Mouse (Mus musculus): ENCODE data around the gene Rragd. TPM values are rescaled to one million over a fixed set of nuclear protein-coding genes. Genes with fewer than 3 reads are reported as not detected.
A peak's percentile ranks its signal among the peaks of the same experiment; 100 is the strongest.
"Not testable (repeated sequence)": the region's sequence is repeated elsewhere in the genome, so short reads cannot be mapped to it uniquely, and the experiment has no call there.

Rragd gene
- polyA plus RNA-seq, 1 experiment from 2014 or later, result 7.5 TPM

DNA sequence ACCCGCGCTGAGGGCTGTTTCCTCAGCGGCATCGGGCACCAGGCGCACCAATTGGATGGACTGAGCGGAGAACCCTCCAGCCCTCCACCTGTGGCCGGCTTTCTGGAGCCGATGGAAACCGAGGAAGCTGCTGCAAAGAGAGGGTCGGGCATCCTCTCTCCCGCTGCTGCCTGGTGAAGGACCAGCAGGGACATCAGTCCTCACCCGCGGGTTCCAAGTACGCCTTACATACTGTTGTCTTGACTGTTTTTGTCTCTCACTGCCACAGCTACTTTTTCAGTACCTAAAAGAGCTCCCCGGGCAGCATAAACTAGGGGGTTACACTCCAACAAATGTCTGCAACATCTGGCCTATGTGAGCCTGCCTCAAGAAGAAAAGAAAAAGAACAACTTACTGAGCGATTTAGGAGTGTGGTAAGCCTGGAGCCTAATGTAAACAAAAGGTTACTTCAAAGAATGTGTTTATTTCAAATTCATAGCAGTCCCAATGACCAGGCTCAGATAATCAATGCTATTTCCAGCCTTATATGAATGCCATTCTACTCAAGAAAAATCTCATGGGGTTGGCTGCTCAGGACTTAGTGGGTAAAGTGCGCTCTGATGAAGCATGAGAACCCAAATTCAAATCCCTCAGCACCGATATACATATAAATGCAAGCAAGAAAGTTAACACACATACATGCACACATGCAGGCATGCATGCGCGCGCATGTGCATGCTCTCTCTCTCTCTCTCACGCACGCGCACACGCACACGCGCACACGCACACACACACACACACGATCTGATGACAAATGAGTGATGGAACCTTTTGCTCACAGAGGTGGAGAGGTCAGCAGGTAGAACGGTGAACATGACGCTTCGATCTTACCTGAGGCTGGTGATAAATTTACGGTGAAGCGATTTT is 31.5 kb upstream of the Rragd start:
- WGBS, result 4% methylated on average over 34 of the region's 34 CpGs
- H3K9ac ChIP-seq (ENCODE audit: low read length), result peak overlapping the region; percentile 62

DNA sequence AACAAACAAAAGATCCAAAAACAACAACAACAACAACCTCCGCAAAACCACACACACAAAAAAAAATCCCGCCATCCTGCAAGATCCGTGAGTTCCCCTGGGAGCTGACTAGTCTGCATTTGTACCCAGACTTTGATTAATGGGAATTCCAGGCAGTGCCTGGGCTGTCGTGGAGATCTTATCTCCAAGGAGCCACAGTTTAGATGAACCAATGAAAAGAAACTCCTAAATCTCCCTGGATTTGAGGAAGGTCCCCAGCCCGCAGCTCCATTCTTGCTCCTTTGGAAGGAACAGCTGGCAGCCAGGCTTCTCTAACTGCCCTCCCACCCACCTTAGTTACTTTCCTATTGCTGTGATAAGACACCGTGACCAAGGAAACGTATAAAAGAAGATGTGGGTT is 30.2 kb upstream of the Rragd start:
- peak overlapping the region; percentile 96 for H3K4me2 ChIP-seq (ENCODE audit: low read depth, low read length)

More for the DNA sequence above, 31.5 kb upstream of the Rragd start:
- no peaks in the 10 kb centered on the region for H3K9me3 ChIP-seq (replicated peaks; ENCODE audit: control insufficient read depth, low read length)
- H3K27me3 ChIP-seq (ENCODE audit: control insufficient read depth, insufficient read depth, low read length), result peaks cover 6% of the 10 kb centered on the region
- no peak for ATAC-seq (ENCODE audit: insufficient read depth, low FRiP score)
- no peak overlapping the region for H3K27ac ChIP-seq (ENCODE audit: low read length)
- peak overlapping the region; percentile 81 for H3K4me3 ChIP-seq (replicated peaks; ENCODE audit: low read length)
- no peaks in the 10 kb centered on the region for H3K36me3 ChIP-seq (ENCODE audit: control insufficient read depth, insufficient read depth, low read length)
- peaks cover 15% of the 10 kb centered on the region for H3K4me1 ChIP-seq (ENCODE audit: control insufficient read depth, insufficient read depth, low read length)
- H3K4me2 ChIP-seq (ENCODE audit: low read depth, low read length), result peak overlapping the region; percentile 96

DNA sequence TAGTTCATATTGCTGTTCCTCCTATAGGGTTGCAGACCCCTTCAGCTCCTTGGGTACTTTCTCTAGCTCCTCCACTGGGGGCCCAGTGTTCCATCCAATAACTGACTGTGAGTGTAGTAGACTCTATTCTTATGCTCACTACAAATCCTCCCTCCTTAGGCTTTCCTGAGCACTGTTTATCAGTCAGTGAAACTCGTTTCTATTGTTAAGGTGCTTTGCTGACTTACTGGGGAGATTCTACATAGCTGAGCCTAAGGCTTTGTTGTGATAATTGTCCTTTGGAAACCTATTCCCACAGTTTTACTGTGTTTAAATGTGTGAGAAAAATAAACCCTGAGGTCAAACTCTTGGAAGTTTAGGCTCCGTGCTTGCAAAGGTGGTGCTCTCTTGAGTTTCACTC is 26.4 kb upstream of the Rragd start:
- ATAC-seq (ENCODE audit: insufficient read depth, low FRiP score), result no peak
- no peak overlapping the region for H3K9ac ChIP-seq (ENCODE audit: low read length)
- 39% methylated on average over 2 of the region's 2 CpGs for WGBS
- H3K4me3 ChIP-seq (replicated peaks; ENCODE audit: low read length), result no peak overlapping the region
- H3K4me1 ChIP-seq (ENCODE audit: control insufficient read depth, insufficient read depth, low read length), result peaks cover 8% of the 10 kb centered on the region
- H3K4me2 ChIP-seq (ENCODE audit: low read depth, low read length), result no peak overlapping the region
- H3K27ac ChIP-seq (ENCODE audit: low read length), result no peak overlapping the region
- peaks cover 4% of the 10 kb centered on the region for H3K27me3 ChIP-seq (ENCODE audit: control insufficient read depth, insufficient read depth, low read length)
- H3K36me3 ChIP-seq (ENCODE audit: control insufficient read depth, insufficient read depth, low read length), result no peaks in the 10 kb centered on the region
- H3K9me3 ChIP-seq (replicated peaks; ENCODE audit: control insufficient read depth, low read length), result no peaks in the 10 kb centered on the region

More for the DNA sequence above, 30.2 kb upstream of the Rragd start:
- Histone ChIP-seq H3K9ac (ENCODE audit: low read length) (no peak overlapping the region), H3K27me3 (ENCODE audit: control insufficient read depth, insufficient read depth, low read length) (peaks cover 6% of the 10 kb centered on the region), H3K4me1 (ENCODE audit: control insufficient read depth, insufficient read depth, low read length) (peaks cover 15% of the 10 kb centered on the region), H3K27ac (ENCODE audit: low read length) (no peak overlapping the region), H3K9me3 (replicated peaks; ENCODE audit: control insufficient read depth, low read length) (no peaks in the 10 kb centered on the region), H3K36me3 (ENCODE audit: control insufficient read depth, insufficient read depth, low read length) (no peaks in the 10 kb centered on the region), H3K4me3 (replicated peaks; ENCODE audit: low read length) (no peak overlapping the region)
- no peak for ATAC-seq (ENCODE audit: insufficient read depth, low FRiP score)
- 7% methylated on average over 7 of the region's 7 CpGs for WGBS

DNA sequence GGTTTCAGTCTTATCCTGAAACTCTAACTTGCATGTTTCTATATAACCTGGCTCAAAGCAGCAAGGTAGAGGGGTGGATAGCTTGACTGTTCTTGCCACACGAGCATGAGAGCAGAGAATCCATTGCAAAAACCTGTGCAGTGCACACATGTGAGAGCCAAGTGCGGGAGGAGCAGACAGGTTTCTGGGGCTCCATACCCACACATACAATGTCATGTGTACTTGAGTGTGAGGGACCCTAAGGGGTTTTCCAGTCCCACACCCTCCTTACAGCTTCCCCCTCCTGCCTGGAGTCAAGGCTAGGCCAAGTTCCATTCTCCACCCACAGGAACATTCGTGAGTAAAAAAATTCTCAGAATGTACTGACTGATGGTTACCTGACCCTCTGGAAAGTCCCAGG is 21.4 kb upstream of the Rragd start:
- H3K4me1 ChIP-seq (ENCODE audit: control insufficient read depth, insufficient read depth, low read length), result no peaks in the 10 kb centered on the region
- H3K27ac ChIP-seq (ENCODE audit: low read length), result no peak overlapping the region
- no peaks in the 10 kb centered on the region for H3K9me3 ChIP-seq (replicated peaks; ENCODE audit: control insufficient read depth, low read length)
- no peaks in the 10 kb centered on the region for H3K27me3 ChIP-seq (ENCODE audit: control insufficient read depth, insufficient read depth, low read length)
- no peak overlapping the region for H3K4me3 ChIP-seq (replicated peaks; ENCODE audit: low read length)
- ATAC-seq (ENCODE audit: insufficient read depth, low FRiP score), result no peak
- no peaks in the 10 kb centered on the region for H3K36me3 ChIP-seq (ENCODE audit: control insufficient read depth, insufficient read depth, low read length)
- H3K9ac ChIP-seq (ENCODE audit: low read length), result no peak overlapping the region
- WGBS, result 67% methylated on average over 3 of the region's 3 CpGs
- no peak overlapping the region for H3K4me2 ChIP-seq (ENCODE audit: low read depth, low read length)

DNA sequence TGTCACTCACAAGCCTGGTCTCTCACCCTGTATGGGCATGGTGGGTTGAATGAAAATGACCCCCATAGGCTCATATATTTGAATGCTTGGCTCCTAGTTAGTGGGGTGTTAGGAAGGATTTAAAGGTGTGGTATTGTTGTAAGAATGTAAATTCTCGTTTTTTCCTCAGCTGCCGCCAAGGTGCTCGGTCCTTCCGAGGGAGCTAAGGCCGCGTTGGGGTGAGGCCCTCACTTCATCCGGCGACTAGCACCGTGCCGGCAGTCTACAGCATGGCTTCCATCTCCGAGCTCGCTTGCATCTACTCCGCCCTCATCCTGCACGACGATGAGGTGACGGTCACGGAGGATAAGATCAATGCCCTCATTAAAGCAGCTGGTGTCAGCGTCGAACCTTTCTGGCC is 18.2 kb upstream of the Rragd start:
- H3K27ac ChIP-seq (ENCODE audit: low read length); H3K4me1 ChIP-seq (ENCODE audit: control insufficient read depth, insufficient read depth, low read length); H3K9ac ChIP-seq (ENCODE audit: low read length); H3K36me3 ChIP-seq (ENCODE audit: control insufficient read depth, insufficient read depth, low read length); H3K27me3 ChIP-seq (ENCODE audit: control insufficient read depth, insufficient read depth, low read length); ATAC-seq (ENCODE audit: insufficient read depth, low FRiP score); H3K4me2 ChIP-seq (ENCODE audit: low read depth, low read length); H3K9me3 ChIP-seq (replicated peaks; ENCODE audit: control insufficient read depth, low read length); H3K4me3 ChIP-seq (replicated peaks; ENCODE audit: low read length): not testable (repeated sequence)
- WGBS, result 77% methylated on average over 19 of the region's 19 CpGs

DNA sequence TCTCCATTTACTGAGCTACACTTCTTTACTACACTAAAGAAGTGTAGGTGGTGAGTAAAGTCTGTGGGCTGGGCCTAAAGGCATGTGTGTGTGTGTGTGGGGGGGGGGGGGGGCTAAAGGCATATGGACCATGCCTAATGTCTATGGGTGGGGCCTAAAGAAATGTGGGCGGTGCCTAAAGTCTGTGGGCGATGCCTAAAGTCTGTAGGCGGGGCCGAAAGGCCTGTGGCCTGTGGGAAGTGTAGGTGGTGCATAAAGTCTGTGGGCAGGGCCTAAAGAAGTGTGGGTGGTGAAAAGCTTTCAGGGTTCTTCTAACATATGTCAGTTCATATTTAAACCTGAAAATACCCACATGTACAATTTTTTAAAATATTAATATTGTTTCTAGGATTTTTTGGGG is 5.5 kb upstream of the Rragd start:
- Histone ChIP-seq H3K36me3 (ENCODE audit: control insufficient read depth, insufficient read depth, low read length) (no peaks in the 10 kb centered on the region), H3K9ac (ENCODE audit: low read length) (no peak overlapping the region), H3K4me2 (ENCODE audit: low read depth, low read length) (no peak overlapping the region), H3K9me3 (replicated peaks; ENCODE audit: control insufficient read depth, low read length) (peaks cover 3% of the 10 kb centered on the region; the same call in 1 of the 2 replicates), H3K4me1 (ENCODE audit: control insufficient read depth, insufficient read depth, low read length) (0 out of 2 replicates have a peak, but pooled peaks cover under 1% of the 10 kb centered on the region), H3K4me3 (replicated peaks; ENCODE audit: low read length) (no peak overlapping the region), H3K27ac (ENCODE audit: low read length) (no peak overlapping the region), H3K27me3 (ENCODE audit: control insufficient read depth, insufficient read depth, low read length) (no peaks in the 10 kb centered on the region; the same call in 1 of the 2 replicates)
- no peak for ATAC-seq (ENCODE audit: insufficient read depth, low FRiP score)
- 86% methylated on average over 4 of the region's 4 CpGs for WGBS

DNA sequence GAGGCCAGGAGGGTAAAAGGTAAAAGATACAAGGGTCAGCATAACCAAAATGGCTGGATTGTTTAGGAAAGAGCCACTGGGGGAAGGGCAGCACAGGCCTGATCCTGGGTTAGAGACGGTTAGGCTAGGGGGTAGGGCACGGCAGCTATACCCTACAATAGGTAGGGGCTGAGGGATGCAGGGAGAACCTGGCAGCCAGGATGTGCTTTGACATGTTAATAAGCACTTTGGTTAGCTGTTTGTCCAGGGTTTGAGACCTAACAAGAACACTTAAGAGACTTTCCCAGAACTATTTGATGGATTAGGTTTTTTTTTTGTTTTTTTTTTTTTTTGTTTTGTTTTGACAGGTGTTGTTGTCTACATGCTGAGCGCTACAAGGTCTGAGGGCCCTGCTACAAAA is 2.8 kb upstream of the Rragd start:
- WGBS, result 68% methylated on average over 3 of the region's 3 CpGs
- Histone ChIP-seq H3K36me3 (ENCODE audit: control insufficient read depth, insufficient read depth, low read length) (no peaks in the 10 kb centered on the region), H3K9me3 (replicated peaks; ENCODE audit: control insufficient read depth, low read length) (0 out of 2 replicates have a peak, but pooled peaks cover 2% of the 10 kb centered on the region), H3K9ac (ENCODE audit: low read length) (no peak overlapping the region), H3K27ac (ENCODE audit: low read length) (no peak overlapping the region), H3K4me1 (ENCODE audit: control insufficient read depth, insufficient read depth, low read length) (peaks cover 2% of the 10 kb centered on the region; the same call in 1 of the 2 replicates), H3K27me3 (ENCODE audit: control insufficient read depth, insufficient read depth, low read length) (peaks cover 6% of the 10 kb centered on the region), H3K4me3 (replicated peaks; ENCODE audit: low read length) (no peak overlapping the region), H3K4me2 (ENCODE audit: low read depth, low read length) (no peak overlapping the region)
- no peak for ATAC-seq (ENCODE audit: insufficient read depth, low FRiP score)

DNA sequence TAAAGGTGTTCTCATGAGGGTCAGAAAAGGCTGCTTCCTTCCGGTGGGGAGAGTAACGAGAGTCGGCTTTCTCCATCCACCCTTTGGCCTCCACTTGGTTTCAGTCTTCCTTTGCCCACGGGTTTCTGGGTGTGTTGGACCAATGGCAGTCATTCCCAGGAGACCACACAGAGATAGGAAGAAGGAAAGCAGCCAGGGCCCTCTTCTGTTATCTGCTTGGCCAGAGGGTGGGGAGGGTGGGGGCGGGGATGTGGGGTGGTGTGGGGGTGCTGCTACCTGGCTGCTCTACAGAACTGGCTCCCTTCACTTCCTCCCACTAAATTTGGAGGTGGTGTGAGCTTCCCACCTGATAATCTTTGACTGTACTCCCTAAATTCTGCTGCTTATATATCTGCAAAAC is 1.2 kb upstream of the Rragd start:
- WGBS, result 13% methylated on average over 5 of the region's 5 CpGs
- H3K9me3 ChIP-seq (replicated peaks; ENCODE audit: control insufficient read depth, low read length), result 0 out of 2 replicates have a peak, but pooled peaks cover 4% of the 10 kb centered on the region
- H3K9ac ChIP-seq (ENCODE audit: low read length), result no peak overlapping the region
- ATAC-seq (ENCODE audit: insufficient read depth, low FRiP score), result no peak
- H3K27ac ChIP-seq (ENCODE audit: low read length), result no peak overlapping the region
- H3K4me3 ChIP-seq (replicated peaks; ENCODE audit: low read length), result no peak overlapping the region
- H3K4me1 ChIP-seq (ENCODE audit: control insufficient read depth, insufficient read depth, low read length), result peaks cover 2% of the 10 kb centered on the region; the same call in 1 of the 2 replicates
- H3K4me2 ChIP-seq (ENCODE audit: low read depth, low read length), result no peak overlapping the region; the same call in 1 of the 2 replicates
- H3K27me3 ChIP-seq (ENCODE audit: control insufficient read depth, insufficient read depth, low read length), result peaks cover 6% of the 10 kb centered on the region
- no peaks in the 10 kb centered on the region for H3K36me3 ChIP-seq (ENCODE audit: control insufficient read depth, insufficient read depth, low read length)

DNA sequence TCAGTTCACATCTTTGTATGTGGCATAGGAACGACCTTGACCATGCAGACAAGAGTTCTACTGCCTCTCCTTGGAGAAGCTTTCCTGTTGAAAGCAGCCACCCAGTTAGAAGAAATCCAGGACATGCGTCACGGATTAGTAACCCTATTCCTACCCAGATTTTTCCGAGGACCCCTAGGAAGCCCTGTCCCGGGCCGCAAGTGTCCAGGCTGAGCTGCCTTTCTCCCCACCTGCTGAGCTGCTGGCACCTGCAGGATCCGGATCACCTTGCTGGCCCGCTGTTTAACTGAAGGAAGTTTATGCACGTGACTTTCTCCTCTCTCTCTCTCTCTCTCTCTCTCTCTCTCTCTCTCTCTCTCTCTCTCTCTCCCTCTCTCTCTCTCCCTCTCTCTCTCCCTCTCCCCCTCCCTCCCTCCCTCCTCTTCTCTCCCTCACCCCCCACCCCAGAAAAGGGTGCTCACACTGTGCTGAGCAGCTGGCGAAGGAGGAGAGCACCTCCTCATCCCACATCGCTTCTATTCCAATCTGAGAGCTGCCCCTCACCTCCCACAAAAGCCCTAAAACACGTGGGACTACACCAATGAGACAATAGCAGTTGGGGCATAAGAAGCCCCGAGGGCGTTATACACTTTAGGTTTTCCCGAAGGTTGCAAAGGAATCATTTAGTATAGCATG is 659 bp upstream of the Rragd start:
- Histone ChIP-seq H3K9me3 (replicated peaks; ENCODE audit: control insufficient read depth, low read length) (0 out of 2 replicates have a peak, but pooled peaks cover 4% of the 10 kb centered on the region), H3K36me3 (ENCODE audit: control insufficient read depth, insufficient read depth, low read length) (no peaks in the 10 kb centered on the region), H3K4me3 (replicated peaks; ENCODE audit: low read length) (peak overlapping the region; percentile 74), H3K9ac (ENCODE audit: low read length) (peak overlapping the region; percentile 73), H3K27me3 (ENCODE audit: control insufficient read depth, insufficient read depth, low read length) (peaks cover 6% of the 10 kb centered on the region), H3K4me2 (ENCODE audit: low read depth, low read length) (peak overlapping the region; percentile 98), H3K4me1 (ENCODE audit: control insufficient read depth, insufficient read depth, low read length) (peaks cover 2% of the 10 kb centered on the region; the same call in 1 of the 2 replicates), H3K27ac (ENCODE audit: low read length) (no peak overlapping the region)
- ATAC-seq (ENCODE audit: insufficient read depth, low FRiP score), result no peak
- WGBS, result 4% methylated on average over 15 of the region's 15 CpGs

All from stomach, embryonic 16.5 days (tissue).